Mouse (Mus musculus) kidney, embryonic 16.5 days (tissue): ENCODE measurements at regions not wholly inside any gene's neighbourhood (a gene's known extent, or its start where the extent isn't known, plus 50 kb on each side); places are given as distances from the start of the nearest gene placed in this dataset.
"Not testable (repeated sequence)": the region's sequence is repeated elsewhere in the genome, so short reads cannot be mapped to it uniquely, and the experiment has no call there.

ENCODE experiments used
- ATAC-seq: fragments of 200-750 bp; cut with Nextera tagmentation; 2 replicates; pipeline ENCODE4 v1.8.0; 2017; ENCODE audit warnings: moderate TSS enrichment; ENCODE audit not compliant: low FRiP score, low TSS enrichment
- H3K27ac ChIP-seq: fragments of 300-500 bp; sonication (generic); 2 replicates; pipeline ENCODE4 v1.5.1; 2014; ENCODE audit warnings: low read length
- H3K27me3 ChIP-seq: fragments of 300-500 bp; sonication (generic); 2 replicates; pipeline ENCODE4 v1.6.1; 2014; ENCODE audit warnings: low read length, control low read depth, mixed read lengths; ENCODE audit not compliant: insufficient read depth
- H3K36me3 ChIP-seq: fragments of 300-500 bp; sonication (generic); 2 replicates; pipeline ENCODE4 v1.6.1; 2014; ENCODE audit warnings: low read length, control low read depth, mixed read lengths; ENCODE audit not compliant: insufficient read depth
- H3K4me1 ChIP-seq: fragments of 300-500 bp; sonication (generic); 2 replicates; pipeline ENCODE4 v1.6.1; 2014; ENCODE audit warnings: low read length, control low read depth, mixed read lengths; ENCODE audit not compliant: insufficient read depth
- H3K4me2 ChIP-seq: fragments of 300-500 bp; sonication (generic); replicated peaks from 2 replicates; pipeline ENCODE4 v1.6.1; 2014; ENCODE audit warnings: low read depth, low read length
- H3K4me3 ChIP-seq: fragments of 300-500 bp; sonication (generic); 2 replicates; pipeline ENCODE4 v1.5.1; 2014; ENCODE audit warnings: mild to moderate bottlenecking, low read length
- H3K9ac ChIP-seq: fragments of 300-500 bp; sonication (generic); replicated peaks from 2 replicates; pipeline ENCODE4 v1.6.1; 2014; ENCODE audit warnings: low read length
- H3K9me3 ChIP-seq: fragments of 300-500 bp; sonication (generic); 2 replicates; pipeline ENCODE4 v1.6.1; 2016; ENCODE audit warnings: low read length, control low read depth
- WGBS: fragments of 180-500 bp; shearing (Covaris S2); extraction: QIAGEN DNeasy Blood & Tissue Kit; methylation state at CpG from one replicate; pipeline ENCODE4 v1.1.7; 2014; 5-methylcytosine and 5-hydroxymethylcytosine counted together

DNA sequence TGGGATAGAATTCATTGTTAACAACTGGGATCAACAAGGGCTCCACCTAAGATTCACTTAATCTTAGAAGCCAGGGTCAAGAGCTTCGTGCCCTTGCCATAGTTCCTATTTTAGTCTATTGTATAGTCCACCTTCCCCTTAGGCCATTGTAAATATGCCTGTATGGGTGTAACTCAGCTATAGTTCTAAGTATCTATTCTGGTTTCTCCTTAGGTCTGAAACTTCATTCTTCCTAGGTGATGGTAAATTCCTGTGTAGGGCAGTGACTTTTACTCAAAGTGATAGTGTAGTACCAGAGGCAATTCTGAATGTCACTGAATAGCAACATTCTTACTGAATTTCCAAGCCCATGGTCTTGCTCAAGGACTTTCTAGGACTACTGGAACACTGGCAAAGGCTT, 989.4 kb downstream of the Ankrd7 start:
- H3K36me3 ChIP-seq, H3K9me3 ChIP-seq, H3K27ac ChIP-seq, H3K4me2 ChIP-seq, H3K27me3 ChIP-seq, H3K4me3 ChIP-seq, H3K9ac ChIP-seq, H3K4me1 ChIP-seq, ATAC-seq: not testable (repeated sequence)
- WGBS: 71% methylated on average over 1 of the region's 1 CpGs

DNA sequence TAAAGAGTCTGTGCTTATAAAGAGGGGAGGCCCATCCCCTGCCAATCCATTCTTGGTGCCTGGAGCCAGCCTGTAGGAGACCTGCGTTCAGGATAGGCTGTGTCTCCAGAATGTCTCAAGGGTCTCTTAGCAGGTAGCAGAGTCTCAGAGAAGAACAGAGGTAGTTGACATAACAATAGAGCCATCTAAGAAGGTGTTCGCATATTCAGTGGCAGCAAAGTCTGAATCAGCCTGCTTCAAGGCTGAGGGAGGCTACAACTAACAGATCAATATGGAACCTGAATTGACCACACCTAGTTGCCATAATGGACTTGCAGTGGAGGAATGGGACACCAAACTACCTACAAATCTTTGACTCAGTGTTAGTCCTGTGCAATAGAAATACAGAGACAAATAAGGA, 998.0 kb downstream of the Ankrd7 start:
- Histone ChIP-seq H3K27ac (no peak overlapping the region), H3K4me1 (no peaks in the 10 kb centered on the region), H3K9me3 (no peaks in the 10 kb centered on the region), H3K27me3 (no peaks in the 10 kb centered on the region), H3K4me3 (no peak overlapping the region), H3K4me2 (no peak overlapping the region), H3K9ac (no peak overlapping the region), H3K36me3 (no peaks in the 10 kb centered on the region)
- ATAC-seq: no peak
- 88% methylated on average over 2 of the region's 2 CpGs for WGBS

DNA sequence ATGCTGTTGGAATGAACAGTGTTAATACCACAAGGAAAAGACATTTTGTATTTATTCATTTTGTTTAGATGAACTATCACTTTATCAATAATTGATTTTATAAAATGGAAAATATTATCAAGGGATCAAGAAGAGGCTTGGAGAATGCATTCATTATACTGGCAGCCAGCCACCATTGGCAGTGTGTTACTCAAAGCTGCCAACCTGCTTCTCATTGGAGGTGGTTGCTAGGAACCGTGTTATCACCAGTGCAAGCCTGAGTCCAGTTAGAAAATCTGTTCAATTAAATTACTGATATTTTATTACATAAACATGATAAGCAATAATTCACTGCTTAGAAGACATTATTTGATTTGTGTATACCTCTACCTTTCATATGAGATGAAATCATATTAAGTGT, 1003.6 kb downstream of the Ankrd7 start:
- ATAC-seq: no peak
- Histone ChIP-seq H3K36me3 (no peaks in the 10 kb centered on the region), H3K4me2 (no peak overlapping the region), H3K4me3 (no peak overlapping the region), H3K4me1 (no peaks in the 10 kb centered on the region), H3K27ac (no peak overlapping the region), H3K9ac (no peak overlapping the region), H3K9me3 (no peaks in the 10 kb centered on the region), H3K27me3 (no peaks in the 10 kb centered on the region)
- WGBS: 78% methylated on average over 1 of the region's 1 CpGs

DNA sequence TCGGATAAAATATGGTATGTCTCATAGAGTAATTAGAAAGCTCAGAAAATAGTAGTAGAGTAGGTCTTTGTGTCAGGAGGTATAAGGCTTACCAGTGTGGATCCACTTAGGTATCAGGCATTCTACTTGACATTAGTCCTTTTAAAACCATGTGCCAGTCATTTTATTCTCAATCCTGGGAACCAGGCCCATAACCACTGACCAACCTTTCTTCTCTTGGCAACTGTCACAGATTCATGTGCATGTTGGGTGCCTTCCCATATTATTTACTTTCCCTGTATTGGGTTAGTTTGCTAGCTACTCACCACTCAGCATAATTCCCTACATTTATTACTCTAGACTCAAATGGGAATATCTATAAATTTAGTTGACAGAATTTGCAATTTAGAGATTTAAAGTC, 1045.1 kb downstream of the Ankrd7 start:
- Histone ChIP-seq H3K4me2 (no peak overlapping the region), H3K9ac (no peak overlapping the region), H3K4me3 (no peak overlapping the region), H3K36me3 (no peaks in the 10 kb centered on the region), H3K27me3 (no peaks in the 10 kb centered on the region), H3K4me1 (no peaks in the 10 kb centered on the region), H3K27ac (no peak overlapping the region), H3K9me3 (no peaks in the 10 kb centered on the region)
- 86% methylated on average over 1 of the region's 1 CpGs for WGBS
- ATAC-seq: no peak

DNA sequence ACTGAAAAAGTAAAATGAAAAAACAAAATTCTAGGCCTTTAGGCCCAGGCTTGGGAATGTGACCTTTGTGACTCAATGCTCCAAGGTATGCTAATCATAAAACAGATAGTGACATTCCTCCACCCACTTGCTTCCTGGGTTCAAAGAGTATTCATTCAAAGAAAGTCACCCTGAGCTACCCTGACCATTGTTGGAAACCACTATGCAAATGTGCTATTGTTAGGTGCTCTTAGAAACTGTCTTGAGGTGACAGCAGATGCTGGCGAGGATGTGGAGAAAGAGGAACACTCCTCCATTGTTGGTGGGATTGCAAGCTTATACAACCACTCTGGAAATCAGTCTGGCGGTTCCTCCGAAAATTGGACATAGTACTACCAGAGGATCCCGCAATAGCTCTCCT, 1075.7 kb downstream of the Ankrd7 start:
- 89% methylated on average over 4 of the region's 4 CpGs for WGBS
- not testable (repeated sequence) for ATAC-seq, H3K27ac ChIP-seq, H3K4me1 ChIP-seq, H3K27me3 ChIP-seq, H3K4me2 ChIP-seq, H3K4me3 ChIP-seq, H3K9me3 ChIP-seq, H3K36me3 ChIP-seq, H3K9ac ChIP-seq

DNA sequence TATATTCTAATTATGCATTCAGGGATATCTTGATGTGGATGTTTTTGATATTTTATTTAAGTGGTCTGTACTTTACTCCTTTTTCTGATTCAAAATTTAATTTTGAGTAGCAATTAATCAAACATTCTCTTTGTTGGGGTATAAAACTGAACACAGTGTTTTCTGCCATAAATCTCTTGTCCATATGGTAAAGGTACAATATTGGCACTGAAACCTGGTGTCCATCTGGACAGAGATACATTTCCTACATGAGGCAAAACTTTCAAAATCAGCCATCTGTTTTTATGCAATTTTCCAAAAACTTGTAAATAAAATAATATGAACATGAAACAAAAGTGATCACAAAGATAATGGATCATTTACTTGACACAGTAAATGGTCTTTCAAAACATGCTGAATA, 1078.2 kb downstream of the Ankrd7 start:
- Histone ChIP-seq H3K9ac (no peak overlapping the region), H3K4me3 (no peak overlapping the region), H3K9me3 (no peaks in the 10 kb centered on the region), H3K4me2 (no peak overlapping the region), H3K27ac (no peak overlapping the region), H3K36me3 (no peaks in the 10 kb centered on the region), H3K27me3 (no peaks in the 10 kb centered on the region), H3K4me1 (no peaks in the 10 kb centered on the region)
- ATAC-seq: no peak

DNA sequence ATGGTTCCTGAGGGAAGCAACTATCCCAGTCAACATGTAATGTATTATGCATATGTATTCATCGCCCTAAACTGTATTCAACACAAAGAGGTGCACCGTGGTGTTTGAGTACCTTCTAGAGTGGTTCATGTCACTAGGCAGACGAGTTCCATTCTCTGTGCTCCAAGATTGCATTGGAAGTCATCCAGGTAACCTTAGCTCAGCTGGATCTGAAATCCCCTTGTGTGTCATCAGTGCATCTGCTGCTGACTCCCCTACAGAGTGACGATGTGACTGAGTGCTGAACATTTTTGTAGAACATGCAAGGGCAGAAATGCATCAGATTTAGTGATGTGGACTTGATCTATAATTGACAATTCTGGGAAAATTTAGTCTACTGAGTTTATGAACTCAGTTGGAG, 1079.6 kb downstream of the Ankrd7 start:
- Histone ChIP-seq H3K9ac (no peak overlapping the region), H3K27me3 (no peaks in the 10 kb centered on the region), H3K4me3 (no peak overlapping the region), H3K36me3 (no peaks in the 10 kb centered on the region), H3K9me3 (no peaks in the 10 kb centered on the region), H3K4me2 (no peak overlapping the region), H3K4me1 (no peaks in the 10 kb centered on the region), H3K27ac (no peak overlapping the region)
- 78% methylated on average over 4 of the region's 4 CpGs for WGBS
- ATAC-seq: no peak

DNA sequence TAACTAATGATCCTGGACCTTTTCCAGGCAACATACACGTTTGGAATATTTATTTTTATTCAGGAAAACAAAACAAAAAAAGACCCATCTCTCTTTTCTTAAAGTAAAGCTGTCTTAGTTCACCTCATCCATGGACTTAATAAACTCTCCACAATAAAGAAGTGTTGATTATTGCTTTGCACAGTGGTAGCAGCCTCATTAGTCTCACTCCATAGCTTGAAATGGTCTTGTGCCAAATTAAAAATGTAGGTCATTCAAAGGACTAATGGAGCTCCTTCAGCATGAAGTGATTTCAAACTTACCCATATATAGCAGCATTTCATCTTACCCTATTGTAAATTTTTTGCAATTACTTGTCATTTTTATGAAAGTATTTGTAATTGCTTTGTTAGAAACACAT, 1109.8 kb downstream of the Ankrd7 start:
- 15% methylated on average over 1 of the region's 1 CpGs for WGBS
- H3K36me3 ChIP-seq: no peaks in the 10 kb centered on the region
- no peaks in the 10 kb centered on the region for H3K4me1 ChIP-seq
- ATAC-seq: no peak
- no peak overlapping the region for H3K9ac ChIP-seq
- no peak overlapping the region for H3K27ac ChIP-seq
- no peak overlapping the region for H3K4me3 ChIP-seq
- no peak overlapping the region for H3K4me2 ChIP-seq
- H3K9me3 ChIP-seq: no peaks in the 10 kb centered on the region
- H3K27me3 ChIP-seq: no peaks in the 10 kb centered on the region

DNA sequence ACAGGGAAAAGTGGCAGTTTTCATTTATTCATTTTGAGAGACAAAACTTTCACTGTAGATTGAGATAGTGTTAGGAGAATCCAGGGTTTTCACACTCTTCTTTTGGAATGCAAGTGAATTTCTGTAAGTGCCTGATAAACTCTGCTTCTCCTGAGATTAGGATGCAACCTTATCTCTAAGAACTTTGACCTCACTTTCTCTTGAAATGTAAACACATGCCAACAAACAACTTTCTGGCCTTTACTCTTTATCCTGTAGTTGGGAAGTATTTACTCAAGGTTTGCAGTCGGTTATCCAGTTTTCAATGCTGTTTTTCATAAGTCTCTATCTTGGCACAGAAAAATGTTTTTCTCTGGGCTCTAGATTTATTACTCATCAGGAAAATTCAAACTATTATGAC, 1125.7 kb downstream of the Ankrd7 start:
- H3K4me1 ChIP-seq: no peaks in the 10 kb centered on the region
- H3K9ac ChIP-seq: no peak overlapping the region
- H3K9me3 ChIP-seq: no peaks in the 10 kb centered on the region
- ATAC-seq: no peak
- H3K4me2 ChIP-seq: no peak overlapping the region
- H3K4me3 ChIP-seq: no peak overlapping the region
- no peaks in the 10 kb centered on the region for H3K36me3 ChIP-seq
- H3K27me3 ChIP-seq: no peaks in the 10 kb centered on the region
- 65% methylated on average over 1 of the region's 1 CpGs for WGBS
- H3K27ac ChIP-seq: no peak overlapping the region

DNA sequence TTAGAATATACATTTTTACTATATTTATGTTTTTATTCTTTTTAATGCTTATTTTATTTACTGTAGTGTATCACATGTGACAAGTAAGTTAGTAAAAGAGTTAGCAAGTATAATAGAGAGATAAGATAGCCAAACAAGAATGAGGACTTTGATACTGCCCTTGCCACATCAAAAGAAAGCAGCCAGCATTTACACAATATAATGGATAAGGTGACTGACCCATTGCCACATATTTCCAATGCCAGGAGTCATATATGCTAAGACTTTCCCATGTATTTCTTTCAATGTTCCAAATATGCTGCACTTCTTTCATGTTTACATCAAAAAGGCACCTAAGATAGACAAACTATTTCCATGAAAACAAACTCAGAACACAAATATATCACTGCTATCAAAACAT, 1162.3 kb downstream of the Ankrd7 start:
- Histone ChIP-seq H3K4me3 (no peak overlapping the region), H3K36me3 (no peaks in the 10 kb centered on the region), H3K27me3 (no peaks in the 10 kb centered on the region), H3K27ac (no peak overlapping the region), H3K9ac (no peak overlapping the region), H3K4me1 (no peaks in the 10 kb centered on the region), H3K9me3 (no peaks in the 10 kb centered on the region), H3K4me2 (no peak overlapping the region)
- ATAC-seq: no peak

DNA sequence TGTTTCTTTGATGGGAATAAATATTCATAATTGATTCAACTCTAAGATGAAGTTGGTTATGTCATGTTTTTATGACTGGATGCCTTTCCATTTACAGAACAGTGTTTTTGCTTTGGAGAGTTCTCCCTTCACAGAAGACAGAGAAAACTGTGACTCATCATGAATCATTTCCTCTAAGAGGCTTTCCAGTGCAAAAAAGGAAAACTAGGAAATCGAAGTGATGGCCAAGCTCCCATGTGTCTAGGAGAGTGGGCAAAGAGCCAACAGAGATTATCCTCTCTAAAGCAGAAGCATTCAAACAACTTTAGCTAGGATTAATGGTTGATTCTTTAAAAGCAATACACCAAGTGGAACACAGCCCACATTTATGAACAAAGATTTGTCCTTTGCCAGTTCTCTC, 1171.7 kb downstream of the Ankrd7 start:
- H3K27me3 ChIP-seq: no peaks in the 10 kb centered on the region
- ATAC-seq: no peak
- H3K4me2 ChIP-seq: no peak overlapping the region
- H3K9ac ChIP-seq: no peak overlapping the region
- H3K4me1 ChIP-seq: no peaks in the 10 kb centered on the region
- H3K9me3 ChIP-seq: no peaks in the 10 kb centered on the region
- H3K27ac ChIP-seq: no peak overlapping the region
- 48% methylated on average over 1 of the region's 1 CpGs for WGBS
- H3K36me3 ChIP-seq: no peaks in the 10 kb centered on the region
- no peak overlapping the region for H3K4me3 ChIP-seq
